Mouse (Mus musculus): Measurements from ENCODE around the gene Iqschfp.

DNA sequence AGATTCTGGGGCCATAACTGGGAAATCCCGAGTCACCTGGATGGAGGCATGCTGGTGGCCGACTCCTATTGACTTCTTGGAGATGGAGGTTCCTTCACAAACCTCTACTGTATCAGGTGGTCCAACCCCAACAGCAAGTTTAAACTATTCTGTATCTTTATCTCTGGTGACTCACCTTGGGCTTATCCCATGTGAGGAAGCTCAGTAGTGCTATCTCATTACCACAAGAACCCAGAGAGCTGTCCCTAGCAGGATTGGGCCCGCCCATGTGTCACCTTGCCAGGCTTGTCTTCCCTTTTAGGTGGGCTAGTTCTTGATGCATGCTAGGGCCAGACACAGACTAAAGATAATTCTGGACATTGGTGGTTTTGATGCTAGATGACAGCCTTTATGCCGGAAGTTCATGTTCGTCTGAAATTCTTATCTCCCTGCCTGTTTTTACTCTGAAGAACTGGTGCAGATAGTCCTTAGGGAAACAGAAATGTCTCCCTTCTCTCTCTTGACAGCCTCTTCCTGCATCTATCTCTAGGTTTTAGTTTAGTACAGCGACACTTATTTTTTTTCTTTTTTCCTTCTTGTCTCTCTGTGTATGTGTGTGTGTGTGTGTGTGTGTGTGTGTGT is 607.6 kb downstream of the Iqschfp start:
- TF ChIP-seq CTCF (IDR thresholded peaks at IDR 0.05; ENCODE audit: insufficient read depth, low read depth, low read length) (no peak), POLR2A (IDR thresholded peaks at IDR 0.05; ENCODE audit: insufficient read depth, low read depth, low read length) (no peak)
